Mouse (Mus musculus): ENCODE data around the gene Rundc3a.

DNA sequence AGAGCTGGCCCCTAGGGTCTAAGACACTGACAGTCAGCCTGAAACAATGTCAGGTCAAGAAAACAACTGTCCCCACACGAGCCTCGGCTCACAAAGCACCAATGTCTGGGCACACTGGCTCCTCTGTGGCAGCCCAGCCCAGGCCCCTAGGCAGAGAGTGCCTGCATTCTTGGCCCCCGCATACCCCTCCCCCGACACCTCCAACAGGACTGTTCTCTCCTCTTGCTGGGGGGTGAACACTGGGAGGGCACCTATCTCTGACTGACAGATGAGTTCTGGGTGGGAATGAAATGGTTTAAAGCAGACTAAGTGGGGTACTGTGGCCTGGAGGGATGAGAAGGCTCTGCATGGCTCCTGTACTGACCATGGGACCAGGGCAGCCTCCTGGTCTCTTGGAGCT is 27.5 kb upstream of the Rundc3a start:
- TF ChIP-seq POLR2A (IDR thresholded peaks at IDR 0.05; ENCODE audit: borderline replicate concordance, insufficient read depth, low read length) (no peak), CTCF (IDR thresholded peaks at IDR 0.05; ENCODE audit: borderline replicate concordance, insufficient read depth, low read depth, low read length) (no peak)
